Comparison of ENCODE assay signal across 8 mouse cellular contexts in the genomic region with DNA sequence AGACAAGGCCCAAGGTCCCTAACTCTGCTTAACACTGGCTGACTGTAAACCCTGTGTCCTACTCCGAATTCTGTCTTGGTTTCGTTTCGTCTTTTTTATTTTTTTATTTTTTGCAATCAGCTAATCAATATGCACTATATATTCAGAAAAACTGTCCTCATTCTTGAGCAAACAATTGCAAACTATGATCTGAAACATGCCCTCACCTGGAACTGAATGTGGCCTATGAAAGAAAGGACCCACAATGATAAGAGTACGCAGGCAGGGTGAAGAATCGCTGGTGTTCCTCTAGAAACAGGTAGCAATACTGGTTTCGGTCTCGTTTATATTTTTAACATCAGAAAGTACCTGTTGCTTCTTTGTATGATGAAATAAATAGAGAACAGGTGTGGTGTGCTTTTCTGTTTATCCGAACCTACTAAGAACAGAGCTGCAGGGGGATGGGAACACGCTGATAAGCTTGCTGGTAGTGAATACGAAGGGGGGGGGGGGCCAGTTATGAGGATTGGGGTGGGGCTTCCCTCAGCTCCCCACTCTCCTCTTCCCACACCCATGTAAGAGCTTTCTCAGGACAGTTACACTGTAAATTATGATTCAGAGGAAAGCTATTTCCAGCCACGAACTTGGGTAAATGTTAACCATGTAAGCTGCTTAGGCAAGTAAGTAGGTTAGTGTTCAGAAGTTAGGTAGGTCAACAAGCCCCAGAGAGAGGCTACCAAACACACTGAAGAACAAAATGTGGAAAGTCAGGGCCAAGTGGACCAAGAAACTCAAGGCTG.
DNase-seq lines count a peak whose midpoint lies in the region; ATAC-seq and TF ChIP-seq lines count a peak whose summit lies in the region.
"Had no signal": no experiment of that assay in that cellular context is flagged by ENCODE, and none has a peak within 500 bp of the region (broad histone marks: within the 10 kb centered on the region; RNA-seq: fewer than 3 reads in every experiment).

No protein-coding gene starts in this region.

- H3K36me3 ChIP-seq in liver, embryonic 14.5 days (replicated peaks; ENCODE audit: control insufficient read depth, insufficient read depth, low read depth), result no peaks in the 10 kb centered on the region

- peak; percentile 86 for DNase-seq in kidney, adult 9 months
- no peak for DNase-seq in kidney, adult 18-20 months
- DNase-seq in liver, embryonic 14.5 days (ENCODE audit: low read depth in 3 of 3, low spot score in 3 of 3), result no peak
- DNase-seq in cerebellum, adult 9-11 months, result no peak
- no peak for DNase-seq in yolk sac, embryonic 10.5 days (ENCODE audit: low spot score)
- DNase-seq: adrenal gland, postnatal 25 days had no signal

- H3K4me1 ChIP-seq in bone marrow, adult 2 months (ENCODE audit: control insufficient read depth, insufficient read depth, low read length), result peaks cover 1% of the 10 kb centered on the region; the same call in 1 of the 2 replicates
- peaks cover 17 to 32% of the 10 kb centered on the region in 2 experiments for H3K4me1 ChIP-seq in liver, embryonic 14.5 days (replicated peaks; ENCODE audit: control insufficient read depth in 2 of 2, insufficient read depth in 2 of 2, low read length in 1 of 2)

- no peak for TF ChIP-seq CTCF in bone marrow, adult 2 months (IDR thresholded peaks at IDR 0.05; ENCODE audit: control insufficient read depth, insufficient read depth, low read length)
- TF ChIP-seq CTCF in liver, embryonic 14.5 days (IDR thresholded peaks at IDR 0.05; ENCODE audit: low read depth), result no peak

- H3K27ac ChIP-seq in bone marrow, adult 2 months (ENCODE audit: control insufficient read depth, insufficient read depth, low read depth, low read length, poor library complexity), result peak overlapping the region; percentile 2; the same call in 1 of the 2 replicates
- no peak overlapping the region for H3K27ac ChIP-seq in liver, embryonic 14.5 days

- TF ChIP-seq POLR2A in bone marrow, adult 2 months (IDR thresholded peaks at IDR 0.05; ENCODE audit: borderline replicate concordance, control insufficient read depth, low read depth, low read length), result no peak

- peak overlapping the region; percentile 14 for H3K4me3 ChIP-seq in bone marrow, adult 2 months (replicated peaks; ENCODE audit: control insufficient read depth, low read depth, low read length)
- 0 out of 4 replicates have a peak overlapping the region, but pooled peaks of 1 of the 2 experiments have one; percentile 16 for H3K4me3 ChIP-seq in liver, embryonic 14.5 days (ENCODE audit: insufficient read depth in 1 of 2, low read depth in 2 of 2, low read length in 2 of 2)

- ATAC-seq in CD4-positive, CD25-positive, alpha-beta regulatory T cell, adult 4 months, result peak; percentile 4
- peak; percentile 63; the same call in 1 of the 2 replicates for ATAC-seq in liver, embryonic 14.5 days (ENCODE audit: insufficient read depth)

- peak overlapping the region; percentile 63 for H3K4me2 ChIP-seq in liver, embryonic 14.5 days (ENCODE audit: low read depth)

- no peak for TF ChIP-seq EP300 in liver, embryonic 14.5 days (IDR thresholded peaks at IDR 0.05; ENCODE audit: low read depth)

- 6% methylated on average over 11 of the region's 11 CpGs for WGBS in bone marrow, adult 2 months
- 37% methylated on average over 11 of the region's 11 CpGs for WGBS in liver, embryonic 14.5 days (ENCODE audit: insufficient replicate concordance)

- H3K9me3 ChIP-seq in liver, embryonic 14.5 days (ENCODE audit: control insufficient read depth, low read length), result no peaks in the 10 kb centered on the region

- peak overlapping the region; percentile 34; the same call in 1 of the 2 replicates for H3K9ac ChIP-seq in liver, embryonic 14.5 days (replicated peaks)

- no peaks in the 10 kb centered on the region for H3K27me3 ChIP-seq in liver, embryonic 14.5 days (ENCODE audit: control insufficient read depth, insufficient read depth, low read length)
